Mouse (Mus musculus) ES-E14 (cell line): Measurements from ENCODE around the gene E430018J23Rik. TPM values are rescaled to one million over a fixed set of nuclear protein-coding genes. Genes with fewer than 3 reads are reported as not detected.

Source experiments
- DNase-seq: peaks from one replicate; pipeline ENCODE4 v3.0.0-alpha.2; 2013; ENCODE audit warnings: low read depth, low spot score
- H3K27ac ChIP-seq: 2 replicates; pipeline ENCODE4 v1.5.1; 2012; ENCODE audit warnings: low read depth, mild to moderate bottlenecking, low read length, moderate library complexity, mixed read lengths; ENCODE audit not compliant: poor library complexity, insufficient read depth, severe bottlenecking
- H3K36me3 ChIP-seq: 2 replicates; pipeline ENCODE4 v1.6.1; 2012; ENCODE audit warnings: mild to moderate bottlenecking, low read length, moderate library complexity, mixed read lengths; ENCODE audit not compliant: control insufficient read depth, poor library complexity, insufficient read depth, severe bottlenecking
- H3K4me1 ChIP-seq, 2 experiments: fragments of 150-350 bp in 1 of 2; sonication (generic) in 1 of 2; 2 replicates each; pipeline ENCODE4 v1.6.1; 2012; ENCODE audit warnings: low read length in 2 of 2, mild to moderate bottlenecking in 1 of 2, mixed read lengths in 1 of 2; ENCODE audit not compliant: control insufficient read depth in 2 of 2, insufficient read depth in 2 of 2, poor library complexity in 1 of 2
- H3K4me3 ChIP-seq, 2 experiments: fragments of 150-350 bp in 1 of 2; sonication (generic) in 1 of 2; 2 replicates each; pipeline ENCODE4 v1.5.1; 2012; ENCODE audit warnings: low read length in 2 of 2, low read depth in 1 of 2, mild to moderate bottlenecking in 1 of 2, mixed read lengths in 1 of 2; ENCODE audit not compliant: insufficient read depth in 1 of 2, poor library complexity in 1 of 2, severe bottlenecking in 1 of 2
- H3K9ac ChIP-seq: 2 replicates; pipeline ENCODE4 v1.6.1; 2012; ENCODE audit warnings: low read depth, mild to moderate bottlenecking, low read length, mixed read lengths; ENCODE audit not compliant: poor library complexity, insufficient read depth, severe bottlenecking
- H3K9me3 ChIP-seq: fragments of 150-350 bp; sonication (generic); 2 replicates; pipeline ENCODE4 v1.6.1; 2012; ENCODE audit warnings: low read depth, mild to moderate bottlenecking, low read length; ENCODE audit not compliant: control insufficient read depth, insufficient read depth
- CHD2 ChIP-seq: IDR thresholded peaks from 2 replicates; pipeline ENCODE4 v1.6.1; 2014; ENCODE audit warnings: mild to moderate bottlenecking, low read depth, low read length, inconsistent platforms
- HCFC1 ChIP-seq: IDR thresholded peaks from 2 replicates; pipeline ENCODE4 v1.6.1; 2012; ENCODE audit warnings: low read length, inconsistent platforms, borderline replicate concordance; ENCODE audit not compliant: insufficient read depth
- MAFK ChIP-seq: IDR thresholded peaks from 2 replicates; pipeline ENCODE4 v1.6.1; 2014; ENCODE audit warnings: mild to moderate bottlenecking, low read depth, low read length, inconsistent platforms; ENCODE audit not compliant: insufficient read depth
- ZC3H11A ChIP-seq: IDR thresholded peaks from 2 replicates; pipeline ENCODE4 v1.6.1; 2012; ENCODE audit warnings: low read depth, mild to moderate bottlenecking, inconsistent platforms, low read length, borderline replicate concordance
- ZNF384 ChIP-seq: IDR thresholded peaks from 2 replicates; pipeline ENCODE4 v1.6.1; 2012; ENCODE audit warnings: low read depth, low read length, inconsistent platforms
- in situ Hi-C, 2 experiments: fragments of 600-800 bp; cut with MboI; formaldehyde crosslinking; loops; one replicate each; pipeline ENCODE4 v1.15.1; 2025; ENCODE audit warnings: low sequenced_read_pairs in 2 of 2, inconsistent platforms in 1 of 2; ENCODE audit not compliant: unreplicated experiment in 2 of 2
- total RNA-seq: library from RNA; depleted of rRNA; stranded (reverse); fragments of 300-350 nt; gene quantifications from 2 replicates; pipeline ENCODE4 v1.2.3, GENCODE M21; 2012

The E430018J23Rik gene
- total RNA-seq, 1 experiment, result 2.5 TPM

- H3K9ac ChIP-seq, result no peak overlapping the region
- H3K4me3 ChIP-seq, result no peak overlapping the region
- H3K4me1 ChIP-seq, result peaks cover 0 to 4% of the 10 kb centered on the region in 2 experiments; a peak in 1 of 4 replicates
- H3K36me3 ChIP-seq, result no peaks in the 10 kb centered on the region
- H3K9me3 ChIP-seq, result no peaks in the 10 kb centered on the region
- TF ChIP-seq HCFC1, result no peak
- no peak for TF ChIP-seq ZNF384
- no peak for TF ChIP-seq MAFK
- no peak for TF ChIP-seq CHD2
- no peak for TF ChIP-seq ZC3H11A
- no peak overlapping the region for H3K27ac ChIP-seq
- in situ Hi-C loops, result no loop called here
- no peak for DNase-seq
These were observed 32.0 kb downstream of the E430018J23Rik start for GRCm38 (mm10) chr7:127361449-127361848.

GRCm38 (mm10) chr7:127360265-127360664 lies 33.2 kb downstream of the E430018J23Rik start:
- Histone ChIP-seq H3K4me3 (no peak overlapping the region), H3K9me3 (no peaks in the 10 kb centered on the region), H3K36me3 (no peaks in the 10 kb centered on the region), H3K9ac (no peak overlapping the region), H3K4me1 (peaks cover 0 to 4% of the 10 kb centered on the region in 2 experiments; a peak in 1 of 4 replicates), H3K27ac (no peak overlapping the region)
- DNase-seq, result no peak
- TF ChIP-seq CHD2, result no peak
- TF ChIP-seq ZC3H11A, result no peak
- no peak for TF ChIP-seq HCFC1
- no peak for TF ChIP-seq MAFK
- no peak for TF ChIP-seq ZNF384
- in situ Hi-C loops, result no loop called here

GRCm38 (mm10) chr7:127358472-127358871 lies 35.0 kb downstream of the E430018J23Rik start:
- TF ChIP-seq CHD2 (no peak), HCFC1 (no peak), MAFK (no peak), ZNF384 (no peak), ZC3H11A (no peak)

GRCm38 (mm10) chr7:127357871-127358270 lies 35.6 kb downstream of the E430018J23Rik start:
- DNase-seq, result no peak
- no peak for TF ChIP-seq MAFK
- no peak for TF ChIP-seq ZNF384
- no peak for TF ChIP-seq HCFC1
- no peak overlapping the region for H3K27ac ChIP-seq
- no peaks in the 10 kb centered on the region for H3K9me3 ChIP-seq
- in situ Hi-C loops, result no loop called here
- no peak overlapping the region for H3K9ac ChIP-seq
- H3K4me1 ChIP-seq, result peaks cover 0 to 4% of the 10 kb centered on the region in 2 experiments; a peak in 1 of 4 replicates
- H3K36me3 ChIP-seq, result no peaks in the 10 kb centered on the region
- no peak overlapping the region for H3K4me3 ChIP-seq

More at GRCm38 (mm10) chr7:127358472-127358871, 35.0 kb downstream of the E430018J23Rik start:
- H3K36me3 ChIP-seq, result no peaks in the 10 kb centered on the region
- in situ Hi-C loops, result no loop called here
- H3K9ac ChIP-seq, result no peak overlapping the region
- DNase-seq, result no peak
- peaks cover 0 to 4% of the 10 kb centered on the region in 2 experiments; a peak in 1 of 4 replicates for H3K4me1 ChIP-seq
- no peaks in the 10 kb centered on the region for H3K9me3 ChIP-seq
- no peak overlapping the region for H3K27ac ChIP-seq
- H3K4me3 ChIP-seq, result no peak overlapping the region

GRCm38 (mm10) chr7:127355796-127356195 lies 37.6 kb downstream of the E430018J23Rik start:
- Histone ChIP-seq H3K36me3 (no peaks in the 10 kb centered on the region), H3K4me3 (no peak overlapping the region), H3K9me3 (no peaks in the 10 kb centered on the region), H3K27ac (no peak overlapping the region), H3K9ac (no peak overlapping the region), H3K4me1 (no peaks in the 10 kb centered on the region)
- in situ Hi-C loops, result no loop called here
- DNase-seq, result no peak
- TF ChIP-seq ZC3H11A (no peak), HCFC1 (no peak), CHD2 (no peak), ZNF384 (no peak), MAFK (no peak)
